Mouse (Mus musculus): ENCODE results near the gene 2700049A03Rik.

2700049A03Rik gene

GRCm38 (mm10) chr12:71169911-71170310 is 33.3 kb downstream of the 2700049A03Rik start:
- DNase-seq (ENCODE audit: extremely low read depth, insufficient read length, low spot score) = no peak

GRCm38 (mm10) chr12:71183736-71184135 is 47.1 kb downstream of the 2700049A03Rik start:
- no peak for DNase-seq (ENCODE audit: extremely low read depth, insufficient read length, low spot score)

- DNase-seq (ENCODE audit: extremely low read depth, insufficient read length, low spot score) = no peak
Observed at GRCm38 (mm10) chr12:71184396-71184795, 47.7 kb downstream of the 2700049A03Rik start.

GRCm38 (mm10) chr12:71192705-71193104 is 56.1 kb downstream of the 2700049A03Rik start:
- DNase-seq (ENCODE audit: extremely low read depth, insufficient read length, low spot score) = no peak

- no peak for DNase-seq (ENCODE audit: extremely low read depth, insufficient read length, low spot score)
Observed at GRCm38 (mm10) chr12:71197671-71198070, 61.0 kb downstream of the 2700049A03Rik start.

GRCm38 (mm10) chr12:71201753-71202152 is 65.1 kb downstream of the 2700049A03Rik start:
- no peak for DNase-seq (ENCODE audit: extremely low read depth, insufficient read length, low spot score)

- no peak for DNase-seq (ENCODE audit: extremely low read depth, insufficient read length, low spot score)
Observed at GRCm38 (mm10) chr12:71204303-71204702, 67.7 kb downstream of the 2700049A03Rik start.

GRCm38 (mm10) chr12:71217191-71217590 is 80.5 kb downstream of the 2700049A03Rik start:
- no peak for DNase-seq (ENCODE audit: extremely low read depth, insufficient read length, low spot score)

GRCm38 (mm10) chr12:71217866-71218522 is 81.3 kb downstream of the 2700049A03Rik start:
- DNase-seq (ENCODE audit: extremely low read depth, insufficient read length, low spot score) = peak; percentile 27

- no peak for DNase-seq (ENCODE audit: extremely low read depth, insufficient read length, low spot score)
Observed at GRCm38 (mm10) chr12:71222761-71223160, 86.1 kb downstream of the 2700049A03Rik start.

- no peak for DNase-seq (ENCODE audit: extremely low read depth, insufficient read length, low spot score)
Observed at GRCm38 (mm10) chr12:71227769-71228168, 91.1 kb downstream of the 2700049A03Rik start.

- no peak for DNase-seq (ENCODE audit: extremely low read depth, insufficient read length, low spot score)
Observed at GRCm38 (mm10) chr12:71228925-71229649, 92.4 kb downstream of the 2700049A03Rik start.

- no peak for DNase-seq (ENCODE audit: extremely low read depth, insufficient read length, low spot score)
Observed at GRCm38 (mm10) chr12:71231561-71231960, 94.9 kb downstream of the 2700049A03Rik start.

- no peak for DNase-seq (ENCODE audit: extremely low read depth, insufficient read length, low spot score)
Observed at GRCm38 (mm10) chr12:71233426-71233825, 96.8 kb downstream of the 2700049A03Rik start.

GRCm38 (mm10) chr12:71237074-71237473 is 100.4 kb downstream of the 2700049A03Rik start:
- DNase-seq (ENCODE audit: extremely low read depth, insufficient read length, low spot score) = no peak

GRCm38 (mm10) chr12:71242791-71243190 is 106.1 kb downstream of the 2700049A03Rik start:
- DNase-seq (ENCODE audit: extremely low read depth, insufficient read length, low spot score) = no peak

- no peak for DNase-seq (ENCODE audit: extremely low read depth, insufficient read length, low spot score)
Observed at GRCm38 (mm10) chr12:71244766-71245390, 108.2 kb downstream of the 2700049A03Rik start.

- no peak for DNase-seq (ENCODE audit: extremely low read depth, insufficient read length, low spot score)
Observed at GRCm38 (mm10) chr12:71247191-71247590, 110.5 kb downstream of the 2700049A03Rik start.

GRCm38 (mm10) chr12:71249348-71249747 is 112.7 kb downstream of the 2700049A03Rik start:
- no peak for DNase-seq (ENCODE audit: extremely low read depth, insufficient read length, low spot score)

GRCm38 (mm10) chr12:71252509-71253167 is 116.0 kb downstream of the 2700049A03Rik start:
- DNase-seq (ENCODE audit: extremely low read depth, insufficient read length, low spot score) = no peak

GRCm38 (mm10) chr12:71254779-71255178 is 118.1 kb downstream of the 2700049A03Rik start:
- no peak for DNase-seq (ENCODE audit: extremely low read depth, insufficient read length, low spot score)
